Mouse (Mus musculus): Measurements from ENCODE around the gene Acsbg2.

Gene Acsbg2

GRCm38 (mm10) chr17:56871767-56872166 lies 2.5 kb downstream of the Acsbg2 start:
- DNase-seq (ENCODE audit: low read depth, low spot score), result no peak

- no peak for DNase-seq (ENCODE audit: low read depth, low spot score)
These were observed 3.8 kb downstream of the Acsbg2 start for GRCm38 (mm10) chr17:56870287-56870953.

- no peak for DNase-seq (ENCODE audit: low read depth, low spot score)
These were observed 4.7 kb downstream of the Acsbg2 start for GRCm38 (mm10) chr17:56869481-56869977.

GRCm38 (mm10) chr17:56866071-56866470 lies 8.2 kb downstream of the Acsbg2 start:
- DNase-seq (ENCODE audit: low read depth, low spot score), result no peak

GRCm38 (mm10) chr17:56861197-56861596 lies 13.1 kb downstream of the Acsbg2 start:
- no peak for DNase-seq (ENCODE audit: low read depth, low spot score)

- DNase-seq (ENCODE audit: low read depth, low spot score), result no peak
These were observed 15.3 kb downstream of the Acsbg2 start for GRCm38 (mm10) chr17:56858922-56859321.

GRCm38 (mm10) chr17:56858216-56858615 lies 16.0 kb downstream of the Acsbg2 start:
- DNase-seq (ENCODE audit: low read depth, low spot score), result peak; percentile 62

- DNase-seq (ENCODE audit: low read depth, low spot score), result no peak
These were observed 18.8 kb downstream of the Acsbg2 start for GRCm38 (mm10) chr17:56855421-56855820.

GRCm38 (mm10) chr17:56851167-56851566 lies 23.1 kb downstream of the Acsbg2 start:
- no peak for DNase-seq (ENCODE audit: low read depth, low spot score)

GRCm38 (mm10) chr17:56849710-56850109 lies 24.5 kb downstream of the Acsbg2 start:
- DNase-seq (ENCODE audit: low read depth, low spot score), result no peak

- DNase-seq (ENCODE audit: low read depth, low spot score), result no peak
These were observed 25.5 kb downstream of the Acsbg2 start for GRCm38 (mm10) chr17:56848785-56849184.

GRCm38 (mm10) chr17:56843678-56844077 lies 30.6 kb downstream of the Acsbg2 start:
- DNase-seq (ENCODE audit: low read depth, low spot score), result no peak

GRCm38 (mm10) chr17:56842173-56842572 lies 32.1 kb downstream of the Acsbg2 start:
- DNase-seq (ENCODE audit: low read depth, low spot score), result no peak

- no peak for DNase-seq (ENCODE audit: low read depth, low spot score)
These were observed 33.7 kb downstream of the Acsbg2 start for GRCm38 (mm10) chr17:56840524-56840923.

GRCm38 (mm10) chr17:56836336-56836735 lies 37.9 kb downstream of the Acsbg2 start:
- no peak for DNase-seq (ENCODE audit: low read depth, low spot score)

GRCm38 (mm10) chr17:56833381-56833780 lies 40.9 kb downstream of the Acsbg2 start:
- no peak for DNase-seq (ENCODE audit: low read depth, low spot score)

- no peak for DNase-seq (ENCODE audit: low read depth, low spot score)
These were observed 41.3 kb downstream of the Acsbg2 start for GRCm38 (mm10) chr17:56832918-56833317.

GRCm38 (mm10) chr17:56831111-56831816 lies 43.0 kb downstream of the Acsbg2 start:
- peak; percentile 96 for DNase-seq (ENCODE audit: low read depth, low spot score)

GRCm38 (mm10) chr17:56830411-56831110 lies 43.7 kb downstream of the Acsbg2 start, which contains the start of gene Rfx2:
Rfx2 (minus strand) TSS chr17:56831013.
- DNase-seq (ENCODE audit: low read depth, low spot score), result no peak

GRCm38 (mm10) chr17:56829795-56830194 lies 44.5 kb downstream of the Acsbg2 start:
- no peak for DNase-seq (ENCODE audit: low read depth, low spot score)

- no peak for DNase-seq (ENCODE audit: low read depth, low spot score)
These were observed 45.1 kb downstream of the Acsbg2 start for GRCm38 (mm10) chr17:56829171-56829570.

GRCm38 (mm10) chr17:56826718-56827117 lies 47.5 kb downstream of the Acsbg2 start:
- no peak for DNase-seq (ENCODE audit: low read depth, low spot score)

Measured in forelimb bud, embryonic 11.5 days (tissue).